Comparison of ENCODE assay signal across 8 mouse cellular contexts in the genomic region with DNA sequence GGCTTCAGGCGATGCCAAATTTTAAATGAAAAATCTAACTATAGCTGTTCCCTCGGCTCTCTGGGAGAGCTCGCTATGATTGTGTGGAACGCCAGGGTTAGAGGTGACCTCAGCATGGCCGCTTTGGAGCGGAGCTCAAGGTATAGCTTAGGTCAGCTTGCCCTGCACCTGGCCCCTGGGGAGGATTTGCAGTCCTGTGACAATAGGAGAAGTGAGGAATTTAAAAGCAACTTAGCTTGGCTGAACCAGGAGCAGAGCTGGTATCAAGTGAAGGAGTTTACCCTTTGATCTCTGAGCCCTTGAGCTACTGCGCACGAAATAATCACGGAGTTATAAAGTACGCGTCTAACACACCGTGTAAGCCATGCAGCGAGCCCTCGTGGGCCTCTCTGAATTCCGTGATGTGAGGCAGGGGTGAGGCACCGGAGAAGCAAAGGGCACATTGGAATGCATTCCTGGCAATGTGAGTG.
DNase-seq lines count a peak whose midpoint lies in the region; ATAC-seq lines count a peak whose summit lies in the region.
"Had no signal": no experiment of that assay in that cellular context is flagged by ENCODE, and none has a peak within 500 bp of the region (broad histone marks: within the 10 kb centered on the region; RNA-seq: fewer than 3 reads in every experiment).

No protein-coding gene starts in this region.

- no peaks in the 10 kb centered on the region for H3K9me3 ChIP-seq in embryonic facial prominence, embryonic 15.5 days (replicated peaks)
- H3K9me3 ChIP-seq in hindbrain, embryonic 15.5 days = no peaks in the 10 kb centered on the region
- H3K9me3 ChIP-seq in liver, embryonic 12.5 days (replicated peaks) = no peaks in the 10 kb centered on the region

- no peaks in the 10 kb centered on the region for H3K27me3 ChIP-seq in embryonic facial prominence, embryonic 15.5 days
- H3K27me3 ChIP-seq in hindbrain, embryonic 15.5 days = no peaks in the 10 kb centered on the region
- no peaks in the 10 kb centered on the region for H3K27me3 ChIP-seq in liver, embryonic 12.5 days (replicated peaks)

- WGBS in embryonic facial prominence, embryonic 15.5 days = 6% methylated on average over 16 of the region's 16 CpGs
- WGBS in hindbrain, embryonic 15.5 days = 7% methylated on average over 16 of the region's 16 CpGs
- WGBS in liver, embryonic 12.5 days (ENCODE audit: insufficient replicate concordance) = 21% methylated on average over 16 of the region's 16 CpGs

- no peak overlapping the region for H3K27ac ChIP-seq in embryonic facial prominence, embryonic 15.5 days (replicated peaks)
- H3K27ac ChIP-seq in hindbrain, embryonic 15.5 days (replicated peaks) = peak overlapping the region; percentile 14; the same call in 1 of the 2 replicates
- no peak overlapping the region for H3K27ac ChIP-seq in liver, embryonic 12.5 days

- peak overlapping the region; percentile 49 for H3K4me2 ChIP-seq in embryonic facial prominence, embryonic 15.5 days (replicated peaks)
- peak overlapping the region; percentile 53 for H3K4me2 ChIP-seq in hindbrain, embryonic 15.5 days
- H3K4me2 ChIP-seq in liver, embryonic 12.5 days = peak overlapping the region; percentile 46

- no peaks in the 10 kb centered on the region for H3K36me3 ChIP-seq in embryonic facial prominence, embryonic 15.5 days
- no peaks in the 10 kb centered on the region for H3K36me3 ChIP-seq in hindbrain, embryonic 15.5 days
- H3K36me3 ChIP-seq in liver, embryonic 12.5 days = no peaks in the 10 kb centered on the region

- peaks cover 10% of the 10 kb centered on the region for H3K4me1 ChIP-seq in embryonic facial prominence, embryonic 15.5 days
- peaks cover 13% of the 10 kb centered on the region for H3K4me1 ChIP-seq in hindbrain, embryonic 15.5 days (replicated peaks)
- H3K4me1 ChIP-seq in liver, embryonic 12.5 days = no peaks in the 10 kb centered on the region

- peak; percentile 7 for DNase-seq in right cerebral cortex, postnatal 14 days
- DNase-seq in right cerebral cortex, adult 18-20 months = no peak
- peak; percentile 44 for DNase-seq in retina, postnatal 1 day
- DNase-seq in MN1 (ENCODE audit: low spot score) = no peak

- peak overlapping the region; percentile 23 for H3K4me3 ChIP-seq in embryonic facial prominence, embryonic 15.5 days (replicated peaks)
- H3K4me3 ChIP-seq in hindbrain, embryonic 15.5 days = peak overlapping the region; percentile 23
- H3K4me3 ChIP-seq in liver, embryonic 12.5 days = no peak overlapping the region
- H3K4me3 ChIP-seq: myocyte had no signal

- peak overlapping the region; percentile 15; the same call in 1 of the 2 replicates for H3K9ac ChIP-seq in embryonic facial prominence, embryonic 15.5 days
- peak overlapping the region; percentile 18; the same call in 1 of the 2 replicates for H3K9ac ChIP-seq in hindbrain, embryonic 15.5 days
- no peak overlapping the region for H3K9ac ChIP-seq in liver, embryonic 12.5 days

- peak; percentile 57 for ATAC-seq in embryonic facial prominence, embryonic 15.5 days (ENCODE audit: insufficient number of reproducible peaks, low FRiP score, low TSS enrichment, low read depth)
- ATAC-seq in hindbrain, embryonic 15.5 days (ENCODE audit: low FRiP score, low read depth) = peak; percentile 83
- no peak for ATAC-seq in liver, embryonic 12.5 days

Comparison
In these comparisons a context has a peak if more than half of its experiments do, and no peak if none do; other contexts are left out.
1. DNase-seq: peak in right cerebral cortex, postnatal 14 days (single experiment) and retina, postnatal 1 day (single experiment); none in right cerebral cortex, adult 18-20 months (single experiment) and MN1 (single experiment).
2. Peak in every context shown above with its lines, with median percentiles within 50 percentile points of each other: H3K4me2 ChIP-seq.